Mouse (Mus musculus) cerebellum, postnatal 14 days (tissue): ENCODE measurements around the gene Olfr1356.
"Not testable (repeated sequence)": the region's sequence is repeated elsewhere in the genome, so short reads cannot be mapped to it uniquely, and the experiment has no call there.

Source experiments
- DNase-seq, 2 experiments: peaks; one replicate each; pipeline ENCODE4 v3.0.0; 2021; ENCODE audit warnings: mixed read lengths in 2 of 2

Olfr1356 gene

GRCm38 (mm10) chr10:78852066-78852465 lies at the start of gene Olfr1356:
Gene Olfr1356 (minus strand): TSS chr10:78852166.
- DNase-seq = no peak

GRCm38 (mm10) chr10:78875240-78875639 lies 23.3 kb upstream of the Olfr1356 start, which contains the start of gene Olfr1355:
Gene Olfr1355 (plus strand): TSS chr10:78875540.
- DNase-seq = no peak

- not testable (repeated sequence) for DNase-seq
Observed at GRCm38 (mm10) chr10:78840456-78840855, 11.5 kb downstream of the Olfr1356 start.

GRCm38 (mm10) chr10:78812358-78813060 lies 39.5 kb downstream of the Olfr1356 start:
- DNase-seq = peak; percentile 13 to 41

- no peak for DNase-seq
Observed at GRCm38 (mm10) chr10:78801449-78801848, 50.5 kb downstream of the Olfr1356 start.
